Mouse (Mus musculus) stomach, embryonic 15.5 days (tissue): ENCODE results near the gene Hoxb3. TPM values are rescaled to one million over a fixed set of nuclear protein-coding genes. Genes with fewer than 3 reads are reported as not detected.

Source experiments
- ATAC-seq: fragments of 200-750 bp; cut with Nextera tagmentation; 2 replicates; pipeline ENCODE4 v1.8.0; 2017; ENCODE audit warnings: low read depth, moderate number of reproducible peaks, moderate TSS enrichment; ENCODE audit not compliant: insufficient read depth, low FRiP score
- H3K27ac ChIP-seq: fragments of 300-500 bp; sonication (generic); 2 replicates; pipeline ENCODE4 v1.5.1; 2015; ENCODE audit warnings: mild to moderate bottlenecking, inconsistent platforms
- H3K27me3 ChIP-seq: fragments of 300-500 bp; sonication (generic); replicated peaks from 2 replicates; pipeline ENCODE4 v1.6.1; 2015; ENCODE audit warnings: inconsistent platforms
- H3K36me3 ChIP-seq: fragments of 300-500 bp; sonication (generic); 2 replicates; pipeline ENCODE4 v1.6.1; 2015; ENCODE audit warnings: inconsistent platforms
- H3K4me1 ChIP-seq: fragments of 300-500 bp; sonication (generic); 2 replicates; pipeline ENCODE4 v1.6.1; 2015; ENCODE audit warnings: inconsistent platforms
- H3K4me2 ChIP-seq: fragments of 300-500 bp; sonication (generic); 2 replicates; pipeline ENCODE4 v1.6.1; 2015; ENCODE audit warnings: mild to moderate bottlenecking, inconsistent platforms
- H3K4me3 ChIP-seq: fragments of 300-500 bp; sonication (generic); replicated peaks from 2 replicates; pipeline ENCODE4 v1.5.1; 2015; ENCODE audit warnings: inconsistent platforms
- H3K9ac ChIP-seq: fragments of 300-500 bp; sonication (generic); 2 replicates; pipeline ENCODE4 v1.6.1; 2015; ENCODE audit warnings: inconsistent platforms
- H3K9me3 ChIP-seq: fragments of 300-500 bp; sonication (generic); 2 replicates; pipeline ENCODE4 v1.6.1; 2016; ENCODE audit warnings: inconsistent platforms
- WGBS: fragments of 180-500 bp; shearing (Covaris S2); methylation state at CpG from one replicate; pipeline ENCODE4 v1.1.7; 2015; 5-methylcytosine and 5-hydroxymethylcytosine counted together
- polyA plus RNA-seq: library from polyadenylated mRNA; unstranded; fragments of >200 nt; fragmentation: Nextera tagmentation; extraction: Ambion mirVana; gene quantifications from 2 replicates; pipeline ENCODE4 v1.2.1, GENCODE M21; 2015

Hoxb3 gene
- polyA plus RNA-seq, 1 experiment from 2014 or later = 2.5 TPM

DNA sequence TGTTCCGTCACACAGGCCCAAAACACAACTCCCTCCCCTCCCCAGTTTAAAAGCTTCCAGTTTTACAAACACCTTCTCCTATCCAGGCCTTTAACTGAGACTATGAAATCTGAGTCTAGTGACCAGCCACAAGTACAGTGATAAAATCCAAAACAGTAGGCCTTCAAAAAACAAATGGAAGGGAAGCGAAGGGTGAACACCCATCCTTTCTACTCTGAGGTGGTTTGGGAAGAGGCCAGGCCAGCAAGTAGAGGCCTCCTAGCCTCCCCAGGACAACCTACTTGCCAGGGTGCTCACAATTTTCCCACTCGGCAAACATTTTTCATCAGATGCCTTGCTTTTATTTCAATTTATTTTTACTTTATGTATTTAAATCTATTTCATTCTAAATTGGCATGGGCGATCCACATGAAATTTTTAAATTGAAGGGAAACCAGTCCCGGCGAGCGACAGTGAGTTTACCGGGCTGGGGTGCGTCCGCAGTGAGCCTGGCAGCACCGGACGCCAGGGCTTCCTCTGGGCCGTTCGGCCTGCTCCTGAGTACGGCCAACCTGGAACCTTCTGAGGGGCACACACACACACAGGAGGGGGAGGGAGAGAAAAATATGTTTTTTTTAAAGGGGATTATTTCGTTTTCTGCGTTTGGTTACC, 32.3 kb upstream of the Hoxb3 start:
- ATAC-seq = no peak
- Histone ChIP-seq H3K36me3 (no peaks in the 10 kb centered on the region), H3K4me3 (no peak overlapping the region), H3K27ac (peak overlapping the region; percentile 6; the same call in 1 of the 2 replicates), H3K9me3 (no peaks in the 10 kb centered on the region), H3K4me2 (no peak overlapping the region), H3K9ac (no peak overlapping the region), H3K4me1 (peaks cover 6% of the 10 kb centered on the region), H3K27me3 (peaks cover 80% of the 10 kb centered on the region)
- 37% methylated on average over 17 of the region's 17 CpGs for WGBS

- Histone ChIP-seq H3K9ac (0 out of 2 replicates have a peak within 1 kb of the TSS, but pooled peaks have one; percentile 12), H3K4me2 (peak within 1 kb of the TSS; percentile 51), H3K4me1 (peaks cover 6% of the 10 kb centered on the region), H3K9me3 (no peaks in the 10 kb centered on the region), H3K36me3 (no peaks in the 10 kb centered on the region), H3K27ac (peak within 1 kb of the TSS; percentile 7), H3K4me3 (peak within 1 kb of the TSS; percentile 45), H3K27me3 (peaks cover 80% of the 10 kb centered on the region)
- no peak for ATAC-seq
- WGBS = 14% methylated on average over 22 of the region's 22 CpGs
Observed at GRCm38 (mm10) chr11:96291681-96292564, 31.2 kb upstream of the Hoxb3 start, which contains the start of gene Hoxb6. Gene Hoxb6, plus strand, starts transcription at chr11:96292476.

GRCm38 (mm10) chr11:96292565-96293301, 30.4 kb upstream of the Hoxb3 start:
- peaks cover 6% of the 10 kb centered on the region for H3K4me1 ChIP-seq
- 19% methylated on average over 12 of the region's 12 CpGs for WGBS
- ATAC-seq = no peak
- H3K4me2 ChIP-seq = peak overlapping the region; percentile 51
- peak overlapping the region; percentile 7 for H3K27ac ChIP-seq
- peaks cover 80% of the 10 kb centered on the region for H3K27me3 ChIP-seq
- 0 out of 2 replicates have a peak overlapping the region, but pooled peaks have one; percentile 12 for H3K9ac ChIP-seq
- no peaks in the 10 kb centered on the region for H3K9me3 ChIP-seq
- no peaks in the 10 kb centered on the region for H3K36me3 ChIP-seq
- H3K4me3 ChIP-seq = peak overlapping the region; percentile 45

DNA sequence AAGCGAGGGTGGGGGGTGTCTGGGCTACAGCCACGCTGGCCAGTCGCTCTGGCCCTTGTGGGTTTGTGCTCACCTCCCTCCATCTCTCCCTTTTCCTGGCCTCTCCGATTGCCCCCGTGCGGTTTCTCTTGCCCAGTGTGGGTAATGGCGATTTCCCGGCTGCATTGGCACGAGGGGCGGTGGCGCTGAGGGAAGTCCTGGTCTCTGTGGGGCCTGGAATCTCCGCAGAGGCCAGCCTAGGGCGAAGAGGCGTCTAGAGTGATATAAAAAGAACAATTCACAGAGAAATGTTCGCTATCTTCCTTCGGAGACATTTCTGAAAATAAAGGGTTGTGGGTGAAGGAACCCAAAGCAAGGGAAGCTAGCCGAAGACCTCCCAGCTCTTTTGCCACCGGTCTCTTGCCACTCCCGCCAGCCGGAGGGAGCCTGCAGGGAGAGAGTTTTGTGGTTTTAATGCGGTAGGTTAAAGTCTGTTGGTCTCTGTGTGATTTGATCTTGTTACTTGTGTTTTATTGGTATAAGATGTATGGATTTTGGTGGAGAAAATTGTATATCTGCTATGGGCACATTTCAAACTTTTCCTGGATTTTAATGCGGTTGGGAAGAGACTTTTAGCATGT, 29.7 kb upstream of the Hoxb3 start:
- Histone ChIP-seq H3K4me1 (peaks cover 6% of the 10 kb centered on the region), H3K36me3 (no peaks in the 10 kb centered on the region), H3K27ac (peak overlapping the region; percentile 7), H3K4me3 (peak overlapping the region; percentile 45), H3K9me3 (no peaks in the 10 kb centered on the region), H3K27me3 (peaks cover 78% of the 10 kb centered on the region), H3K9ac (0 out of 2 replicates have a peak overlapping the region, but pooled peaks have one; percentile 12), H3K4me2 (peak overlapping the region; percentile 51)
- WGBS = 13% methylated on average over 22 of the region's 22 CpGs
- ATAC-seq = no peak

- H3K36me3 ChIP-seq = no peaks in the 10 kb centered on the region
- no peaks in the 10 kb centered on the region for H3K9me3 ChIP-seq
- H3K4me3 ChIP-seq = peak overlapping the region; percentile 45
- no peak overlapping the region for H3K9ac ChIP-seq
- peaks cover 6% of the 10 kb centered on the region for H3K4me1 ChIP-seq
- 2% methylated on average over 32 of the region's 32 CpGs for WGBS
- peak overlapping the region; percentile 51 for H3K4me2 ChIP-seq
- H3K27ac ChIP-seq = no peak overlapping the region
- no peak for ATAC-seq
- H3K27me3 ChIP-seq = peaks cover 80% of the 10 kb centered on the region
Observed at GRCm38 (mm10) chr11:96294245-96295091, 28.7 kb upstream of the Hoxb3 start.

DNA sequence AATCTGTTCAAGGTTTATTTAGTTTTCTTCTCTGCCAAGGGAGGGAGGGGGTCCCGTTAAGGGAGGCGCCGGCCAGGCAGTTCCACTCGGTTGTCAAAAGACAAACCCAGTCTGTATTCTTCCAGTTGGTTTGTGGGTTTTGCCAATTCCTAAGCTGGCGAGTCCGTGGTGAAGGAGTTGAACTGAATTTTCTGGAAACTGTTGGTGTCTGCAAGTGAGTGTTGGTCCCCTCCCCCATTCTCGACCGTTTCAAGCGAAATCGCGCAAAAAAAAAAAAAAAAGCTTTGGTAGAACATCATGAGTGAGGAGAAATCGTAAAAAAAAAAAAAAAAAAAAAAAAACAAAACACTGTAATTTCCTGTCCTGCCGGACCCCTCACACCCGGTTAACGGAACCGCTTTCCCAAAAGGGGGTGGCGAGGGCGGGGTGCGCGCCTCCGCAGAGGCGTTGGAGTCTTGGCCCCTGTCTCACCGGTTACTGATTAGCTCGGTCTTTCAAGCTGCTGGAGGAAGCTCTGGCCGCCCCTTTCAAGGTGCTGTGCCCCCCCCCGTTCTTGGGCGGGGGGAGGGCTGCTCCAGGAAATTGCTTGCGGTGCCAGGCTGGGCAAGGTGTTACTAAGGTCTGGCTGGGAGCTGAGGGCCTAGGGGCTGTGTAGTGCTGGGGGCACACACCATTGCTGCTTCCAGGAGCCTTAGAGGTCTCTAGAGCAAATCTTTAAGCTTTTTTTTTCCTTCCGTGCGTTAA, 27.9 kb upstream of the Hoxb3 start:
- 2% methylated on average over 30 of the region's 30 CpGs for WGBS
- Histone ChIP-seq H3K9ac (no peak overlapping the region; the same call in 1 of the 2 replicates), H3K27me3 (peaks cover 80% of the 10 kb centered on the region), H3K4me2 (peak overlapping the region; percentile 51), H3K27ac (peak overlapping the region; percentile 31; the same call in 1 of the 2 replicates), H3K36me3 (no peaks in the 10 kb centered on the region), H3K9me3 (no peaks in the 10 kb centered on the region), H3K4me1 (peaks cover 9% of the 10 kb centered on the region), H3K4me3 (peak overlapping the region; percentile 45)
- no peak for ATAC-seq

GRCm38 (mm10) chr11:96296997-96297396, 26.1 kb upstream of the Hoxb3 start:
- WGBS = 41% methylated on average over 2 of the region's 2 CpGs
- no peak for ATAC-seq
- H3K27me3 ChIP-seq = peaks cover 79% of the 10 kb centered on the region
- no peak overlapping the region for H3K4me3 ChIP-seq
- peak overlapping the region; percentile 44; the same call in 1 of the 2 replicates for H3K27ac ChIP-seq
- peak overlapping the region; percentile 8; the same call in 1 of the 2 replicates for H3K4me2 ChIP-seq
- no peaks in the 10 kb centered on the region for H3K9me3 ChIP-seq
- no peak overlapping the region for H3K9ac ChIP-seq
- peaks cover 16% of the 10 kb centered on the region for H3K4me1 ChIP-seq
- no peaks in the 10 kb centered on the region for H3K36me3 ChIP-seq

DNA sequence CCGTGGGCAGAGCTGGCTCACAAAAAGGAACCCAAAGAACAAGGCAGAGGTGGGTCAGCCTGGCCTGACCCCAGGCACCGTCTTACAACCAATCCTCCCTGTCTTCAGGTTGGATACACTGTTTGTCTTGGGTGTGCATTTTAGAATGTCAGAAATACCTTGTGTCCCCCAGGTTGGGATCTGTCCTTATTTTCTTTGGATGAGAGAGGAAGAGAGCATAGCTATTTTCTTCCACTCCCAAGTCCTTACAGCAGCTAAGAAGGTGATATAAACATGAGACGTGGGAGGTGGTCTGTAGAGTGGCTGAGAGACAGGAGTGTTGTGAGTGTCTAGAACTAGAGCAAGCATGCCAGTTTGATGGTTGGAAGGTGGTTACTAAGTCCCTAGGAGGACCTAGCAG, 25.7 kb upstream of the Hoxb3 start:
- WGBS = 23% methylated on average over 3 of the region's 3 CpGs
- peak overlapping the region; percentile 44; the same call in 1 of the 2 replicates for H3K27ac ChIP-seq
- H3K36me3 ChIP-seq = no peaks in the 10 kb centered on the region
- peaks cover 16% of the 10 kb centered on the region for H3K4me1 ChIP-seq
- ATAC-seq = no peak
- H3K27me3 ChIP-seq = peaks cover 79% of the 10 kb centered on the region
- H3K9ac ChIP-seq = no peak overlapping the region
- H3K4me3 ChIP-seq = no peak overlapping the region
- H3K4me2 ChIP-seq = peak overlapping the region; percentile 8; the same call in 1 of the 2 replicates
- H3K9me3 ChIP-seq = no peaks in the 10 kb centered on the region

DNA sequence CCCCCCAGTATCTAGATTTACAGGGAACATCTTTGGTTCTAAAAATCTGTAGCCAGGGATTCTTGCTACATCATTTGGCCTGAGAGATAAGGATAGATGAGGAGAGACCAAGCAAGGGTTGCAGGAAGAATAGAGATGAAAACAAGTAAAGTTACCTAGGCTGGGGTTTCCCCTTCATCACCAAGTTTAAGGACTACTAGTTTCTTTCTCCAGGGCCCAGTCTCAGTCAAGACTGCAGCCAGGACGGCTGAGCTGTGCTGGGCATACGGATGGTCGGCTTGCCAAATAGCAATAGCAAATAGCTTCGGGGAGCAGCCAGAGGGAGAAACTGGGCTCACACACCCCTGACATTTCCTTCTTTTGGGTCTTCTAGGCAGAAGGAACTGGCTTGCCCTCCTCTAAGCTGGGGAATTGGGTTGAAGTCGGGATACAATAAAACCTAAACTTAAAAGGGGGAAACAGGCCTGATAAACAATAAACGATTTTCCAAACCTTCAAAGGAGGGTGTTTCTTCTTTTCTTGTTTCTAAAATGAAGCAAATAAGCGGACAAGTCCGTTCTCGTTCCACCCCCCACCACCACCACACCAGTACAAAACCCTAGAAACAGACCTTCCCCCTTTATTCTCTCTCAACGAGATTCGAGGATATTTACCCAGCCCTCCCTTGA, 25.0 kb upstream of the Hoxb3 start:
- peaks cover 16% of the 10 kb centered on the region for H3K4me1 ChIP-seq
- H3K9ac ChIP-seq = no peak overlapping the region
- ATAC-seq = no peak
- H3K4me3 ChIP-seq = no peak overlapping the region; the same call in 1 of the 2 replicates
- no peaks in the 10 kb centered on the region for H3K9me3 ChIP-seq
- H3K4me2 ChIP-seq = peak overlapping the region; percentile 67; the same call in 1 of the 2 replicates
- WGBS = 28% methylated on average over 11 of the region's 11 CpGs
- peaks cover 73% of the 10 kb centered on the region for H3K27me3 ChIP-seq
- H3K36me3 ChIP-seq = no peaks in the 10 kb centered on the region
- H3K27ac ChIP-seq = no peak overlapping the region
